Mouse (Mus musculus) neural tube, embryonic 14.5 days (tissue): ENCODE results near the gene Csmd2. TPM values are rescaled to one million over a fixed set of nuclear protein-coding genes. Genes with fewer than 3 reads are reported as not detected.

ENCODE experiments used
- polyA plus RNA-seq: library from polyadenylated mRNA; unstranded; fragments of >200 nt; fragmentation: Nextera tagmentation; extraction: Ambion mirVana; gene quantifications from 2 replicates; pipeline ENCODE4 v1.2.1, GENCODE M21; 2014

Csmd2 gene
- polyA plus RNA-seq, 1 experiment from 2014 or later: 14.5 TPM

Other genes with a start within 250 kb of the Csmd2 start
- 1.2 and 1.5 TPM in 2 replicates for gene CK137956, start 16.9 kb upstream of the Csmd2 start, polyA plus RNA-seq